Comparison of ENCODE assay signal across 39 mouse cellular contexts in the genomic region with DNA sequence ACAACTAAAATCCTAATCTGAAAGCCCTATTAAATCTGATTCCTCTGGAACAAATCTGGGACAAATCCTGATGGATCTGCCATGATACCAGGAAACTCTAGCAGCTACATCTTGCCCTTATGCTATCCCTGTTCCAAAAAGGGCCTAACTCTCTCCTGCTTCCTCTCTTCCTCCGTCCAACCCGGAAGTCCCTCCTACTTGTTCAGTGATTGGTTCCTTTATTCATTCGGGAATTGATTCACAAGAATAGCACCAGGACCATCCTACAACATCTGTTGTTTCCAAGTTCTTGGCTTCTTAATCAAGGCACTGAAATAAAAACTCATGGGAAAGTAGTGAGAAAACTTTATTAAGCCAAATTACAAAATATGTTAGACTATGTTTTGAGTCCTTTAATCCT. TPM values are rescaled to one million over a fixed set of nuclear protein-coding genes. Genes with fewer than 3 reads are reported as not detected.
"Had no signal": no experiment of that assay in that cellular context is flagged by ENCODE, and none has a peak within 500 bp of the region (broad histone marks: within the 10 kb centered on the region; RNA-seq: fewer than 3 reads in every experiment).

No protein-coding gene starts in this region.

- H3K4me2 ChIP-seq: heart, embryonic 11.5 days; hindbrain, embryonic 13.5 days; hindbrain, embryonic 15.5 days; limb, embryonic 12.5 days; liver, embryonic 11.5 days; liver, embryonic 13.5 days; liver, embryonic 15.5 days had no signal

- DNase-seq: gastrocnemius, postnatal 14 days; gastrocnemius, postnatal 36 days; heart, adult 18-20 months; kidney, adult 18-20 months; kidney, adult 8-10 months; kidney, postnatal 10 days; kidney, postnatal 25 days; kidney, postnatal 4 days; liver; liver, embryonic 13.5 days had no signal

- ATAC-seq: hindbrain, postnatal 0 days; intestine, embryonic 16.5 days had no signal

- H3K27me3 ChIP-seq: hindbrain, embryonic 13.5 days; hindbrain, embryonic 15.5 days; limb, embryonic 12.5 days; liver, embryonic 13.5 days had no signal

- H3K9me3 ChIP-seq: hindbrain, embryonic 13.5 days; hindbrain, embryonic 15.5 days; limb, embryonic 10.5 days; limb, embryonic 12.5 days; liver, embryonic 13.5 days; liver, embryonic 15.5 days had no signal

- H3K4me3 ChIP-seq: hindbrain, embryonic 13.5 days; hindbrain, embryonic 15.5 days; layer of hippocampus, adult 2 months; left cerebral cortex, adult 2 months; limb, embryonic 10.5 days; limb, embryonic 12.5 days; liver, embryonic 13.5 days; liver, embryonic 15.5 days had no signal

- H3K9ac ChIP-seq: hindbrain, embryonic 13.5 days; hindbrain, embryonic 15.5 days; limb, embryonic 12.5 days; liver, embryonic 13.5 days; liver, embryonic 15.5 days had no signal

- H3K36me3 ChIP-seq: hindbrain, embryonic 13.5 days; hindbrain, embryonic 15.5 days; limb, embryonic 10.5 days; limb, embryonic 12.5 days; liver, embryonic 13.5 days; liver, embryonic 15.5 days had no signal

- H3K27ac ChIP-seq: hindbrain, embryonic 13.5 days; hindbrain, embryonic 15.5 days; hindbrain, postnatal 0 days; layer of hippocampus, adult 2 months; left cerebral cortex, adult 2 months; limb, embryonic 10.5 days; limb, embryonic 12.5 days; liver, embryonic 13.5 days; liver, embryonic 15.5 days had no signal

RNA-seq across cellular contexts. Expression of a gene that starts 48.7 kb away (rescaled TPM):
- total RNA-seq: gastrocnemius, adult 18-20 months; gastrocnemius, adult 8-10 months; gastrocnemius, postnatal 14 days; gastrocnemius, postnatal 36 days; heart, adult 18-20 months; heart, adult 8-10 months; heart, postnatal 10 days; heart, postnatal 25 days; hematopoietic stem cell, adult 5-6 weeks; hindbrain, postnatal 0 days; layer of hippocampus, adult 2 months; layer of hippocampus, postnatal 10 days; layer of hippocampus, postnatal 25 days; left cerebral cortex, adult 2 months; left cerebral cortex, postnatal 14 days; left cerebral cortex, postnatal 36 days had no signal
- polyA plus RNA-seq: gonadal fat pad, adult 2 months; heart, embryonic 11.5 days; heart, embryonic 14.5 days; heart, embryonic 16.5 days; hindbrain, embryonic 11.5 days; hindbrain, embryonic 13.5 days; hindbrain, embryonic 15.5 days; hindbrain, postnatal 0 days; intestine, embryonic 14.5 days; intestine, embryonic 16.5 days; kidney, embryonic 14.5 days; kidney, embryonic 16.5 days; limb, embryonic 10.5 days; limb, embryonic 12.5 days; limb, embryonic 14.5 days; liver, embryonic 11.5 days; liver, embryonic 13.5 days; liver, embryonic 15.5 days had no signal

RNA-seq across cellular contexts. Expression of a gene that starts 52.0 kb away (rescaled TPM):
- total RNA-seq: gastrocnemius, adult 18-20 months; gastrocnemius, adult 8-10 months; gastrocnemius, postnatal 14 days; gastrocnemius, postnatal 36 days; heart, adult 18-20 months; heart, adult 8-10 months; heart, postnatal 10 days; heart, postnatal 25 days; hematopoietic stem cell, adult 5-6 weeks; hindbrain, postnatal 0 days; layer of hippocampus, adult 2 months; layer of hippocampus, postnatal 10 days; layer of hippocampus, postnatal 25 days; left cerebral cortex, adult 2 months; left cerebral cortex, postnatal 14 days; left cerebral cortex, postnatal 36 days had no signal
- polyA plus RNA-seq: gonadal fat pad, adult 2 months; heart, embryonic 11.5 days; heart, embryonic 14.5 days; heart, embryonic 16.5 days; hindbrain, embryonic 13.5 days; hindbrain, embryonic 15.5 days; hindbrain, postnatal 0 days; intestine, embryonic 14.5 days; intestine, embryonic 16.5 days; kidney, embryonic 14.5 days; kidney, embryonic 16.5 days; limb, embryonic 10.5 days; limb, embryonic 12.5 days; limb, embryonic 14.5 days; liver, embryonic 11.5 days; liver, embryonic 13.5 days; liver, embryonic 15.5 days had no signal
